Mouse (Mus musculus) heart, embryonic 14.5 days (tissue): ENCODE measurements around the gene Snx27. TPM values are rescaled to one million over a fixed set of nuclear protein-coding genes. Genes with fewer than 3 reads are reported as not detected.

Experiments used
- ATAC-seq: fragments of 200-750 bp; cut with Nextera tagmentation; 2 replicates; pipeline ENCODE4 v1.8.0; 2017; ENCODE audit warnings: low read depth, moderate TSS enrichment; ENCODE audit not compliant: insufficient number of reproducible peaks, insufficient read depth, low FRiP score
- H3K27ac ChIP-seq, 2 experiments: fragments of 200-500 bp in 1 of 2; fragments of 300-500 bp in 1 of 2; sonication (generic) in 1 of 2; replicated peaks in 1 of 2; 2 replicates each; pipeline ENCODE4 v1.5.1; 2012 to 2014; ENCODE audit warnings: low read depth in 2 of 2, low read length in 2 of 2, control low read depth in 1 of 2, mild to moderate bottlenecking in 1 of 2, mixed read lengths in 1 of 2; ENCODE audit not compliant: control insufficient read depth in 1 of 2, insufficient read depth in 1 of 2
- H3K27me3 ChIP-seq: fragments of 300-500 bp; sonication (generic); 2 replicates; pipeline ENCODE4 v1.6.1; 2014; ENCODE audit warnings: mild to moderate bottlenecking, low read length, control low read depth; ENCODE audit not compliant: control insufficient read depth, insufficient read depth
- H3K36me3 ChIP-seq: fragments of 300-500 bp; sonication (generic); 2 replicates; pipeline ENCODE4 v1.6.1; 2014; ENCODE audit warnings: mild to moderate bottlenecking, control low read depth, low read length, mixed read lengths; ENCODE audit not compliant: control insufficient read depth, insufficient read depth
- H3K4me1 ChIP-seq, 2 experiments: fragments of 200-500 bp in 1 of 2; fragments of 300-500 bp in 1 of 2; sonication (generic) in 1 of 2; 2 replicates each; pipeline ENCODE4 v1.6.1; 2012 to 2014; ENCODE audit warnings: low read length in 2 of 2, control low read depth in 1 of 2, mixed read lengths in 1 of 2; ENCODE audit not compliant: control insufficient read depth in 2 of 2, insufficient read depth in 2 of 2
- H3K4me2 ChIP-seq: fragments of 300-500 bp; sonication (generic); 2 replicates; pipeline ENCODE4 v1.6.1; 2014; ENCODE audit warnings: mild to moderate bottlenecking, low read length
- H3K4me3 ChIP-seq, 2 experiments: fragments of 200-500 bp in 1 of 2; fragments of 300-500 bp in 1 of 2; sonication (generic) in 1 of 2; 2 replicates each; pipeline ENCODE4 v1.5.1; 2012 to 2014; ENCODE audit warnings: low read length in 2 of 2, mild to moderate bottlenecking in 2 of 2, control low read depth in 1 of 2, low read depth in 1 of 2, moderate library complexity in 1 of 2; ENCODE audit not compliant: control insufficient read depth in 1 of 2, insufficient read depth in 1 of 2
- H3K9ac ChIP-seq: fragments of 300-500 bp; sonication (generic); 2 replicates; pipeline ENCODE4 v1.6.1; 2014; ENCODE audit warnings: mild to moderate bottlenecking, low read length
- H3K9me3 ChIP-seq: fragments of 300-500 bp; sonication (generic); 2 replicates; pipeline ENCODE4 v1.6.1; 2016; ENCODE audit warnings: low read length, control low read depth; ENCODE audit not compliant: control insufficient read depth
- WGBS: fragments of 180-500 bp; shearing (Covaris S2); extraction: QIAGEN DNeasy Blood & Tissue Kit; methylation state at CpG from one replicate; pipeline ENCODE4 v1.1.7; 2014; 5-methylcytosine and 5-hydroxymethylcytosine counted together
- polyA plus RNA-seq: library from polyadenylated mRNA; unstranded; fragments of >200 nt; fragmentation: Nextera tagmentation; extraction: Ambion mirVana; gene quantifications from 2 replicates; pipeline ENCODE4 v1.2.1, GENCODE M21; 2014

Gene Snx27
- polyA plus RNA-seq, 1 experiment from 2014 or later = 26.1 TPM

DNA sequence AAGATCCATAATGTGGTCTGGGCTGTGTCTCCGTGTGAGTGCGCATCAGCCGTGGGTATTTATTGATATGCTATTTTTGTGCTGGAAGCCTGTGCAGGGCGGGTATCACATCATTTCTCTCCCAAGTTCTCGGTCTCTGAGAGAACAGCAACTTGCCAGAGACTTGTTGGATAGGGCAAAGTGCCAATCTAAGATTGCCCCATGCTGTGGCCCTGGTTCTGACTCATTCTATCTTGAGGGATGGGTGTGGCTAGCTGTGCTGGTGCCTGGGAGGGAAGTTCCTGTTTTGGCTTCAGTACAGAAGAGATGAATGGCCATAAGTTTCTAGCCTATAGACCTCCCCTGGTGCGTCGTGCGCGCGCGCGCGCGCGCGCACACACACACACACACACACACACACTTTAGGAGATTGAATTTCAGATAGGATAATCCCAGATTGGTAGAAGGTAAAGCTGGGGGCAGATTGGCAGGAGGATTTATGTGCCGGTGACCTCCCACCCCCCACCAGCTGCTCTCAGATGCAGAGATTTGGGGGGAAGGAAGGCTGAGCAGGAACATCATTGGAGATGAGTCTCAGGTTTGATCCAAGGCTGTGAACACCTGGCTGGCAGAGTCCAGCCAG, 99.6 kb downstream of the Snx27 start:
- Histone ChIP-seq H3K27ac (no peak overlapping the region), H3K4me2 (no peak overlapping the region), H3K4me3 (no peak overlapping the region), H3K9me3 (no peaks in the 10 kb centered on the region), H3K9ac (no peak overlapping the region), H3K4me1 (peaks cover 12 to 13% of the 10 kb centered on the region in 2 experiments), H3K27me3 (peaks cover 27% of the 10 kb centered on the region), H3K36me3 (no peaks in the 10 kb centered on the region)
- ATAC-seq = no peak
- 68% methylated on average over 17 of the region's 17 CpGs for WGBS

GRCm38 (mm10) chr3:94481429-94481828, 101.1 kb downstream of the Snx27 start:
- H3K4me2 ChIP-seq = no peak overlapping the region
- H3K27ac ChIP-seq = no peak overlapping the region
- peaks cover 6 to 12% of the 10 kb centered on the region in 2 experiments for H3K4me1 ChIP-seq
- no peaks in the 10 kb centered on the region for H3K36me3 ChIP-seq
- peaks cover 27% of the 10 kb centered on the region for H3K27me3 ChIP-seq
- no peak overlapping the region for H3K9ac ChIP-seq
- no peak overlapping the region for H3K4me3 ChIP-seq
- H3K9me3 ChIP-seq = no peaks in the 10 kb centered on the region
- WGBS = 53% methylated on average over 4 of the region's 4 CpGs
- ATAC-seq = no peak

DNA sequence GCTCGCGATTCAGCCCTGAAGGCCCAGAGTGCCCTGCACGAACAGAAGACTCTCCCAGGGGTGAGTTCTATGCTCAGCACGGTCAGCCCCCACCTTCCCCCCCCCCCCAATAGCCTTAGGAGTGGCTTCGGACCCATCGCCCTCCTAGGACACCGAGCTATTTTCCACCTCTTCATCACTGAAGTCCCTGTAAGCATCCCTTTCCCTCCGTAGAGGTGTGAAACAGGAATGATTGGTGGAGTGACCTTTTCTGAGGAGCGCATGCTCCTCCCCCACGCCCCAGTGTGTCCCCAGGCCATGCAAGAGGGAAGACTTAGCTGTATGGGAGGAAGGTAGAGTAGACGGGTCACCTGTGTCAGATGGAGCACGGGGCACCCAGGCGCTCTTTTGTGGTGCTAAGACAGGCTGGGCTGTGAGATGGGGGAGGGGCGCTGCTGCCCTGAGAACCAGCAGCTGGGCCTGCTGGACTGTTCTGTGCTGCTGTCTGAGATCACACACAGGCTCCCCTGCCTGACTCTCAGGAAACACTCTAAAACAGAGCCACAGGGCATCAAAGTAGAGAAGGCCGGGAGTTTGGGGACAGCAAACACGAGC, 102.1 kb downstream of the Snx27 start, which contains the start of gene Riiad1:
Riiad1 (minus strand) TSS at position 51 of the 594 bp plus-strand sequence.
- Histone ChIP-seq H3K4me1 (peaks cover 6 to 12% of the 10 kb centered on the region in 2 experiments), H3K36me3 (no peaks in the 10 kb centered on the region), H3K27ac (no peak within 1 kb of the TSS), H3K9me3 (no peaks in the 10 kb centered on the region), H3K4me3 (peak within 1 kb of the TSS in 1 of 2 experiments; percentile 3; a peak in 1 of 4 replicates), H3K27me3 (peaks cover 27% of the 10 kb centered on the region), H3K9ac (no peak within 1 kb of the TSS), H3K4me2 (peak within 1 kb of the TSS; percentile 55)
- WGBS = 11% methylated on average over 15 of the region's 16 CpGs
- ATAC-seq = no peak

- H3K27ac ChIP-seq = no peak overlapping the region
- peak overlapping the region; percentile 55 for H3K4me2 ChIP-seq
- peak overlapping the region in 1 of 2 experiments; percentile 3; a peak in 1 of 4 replicates for H3K4me3 ChIP-seq
- no peaks in the 10 kb centered on the region for H3K36me3 ChIP-seq
- H3K9ac ChIP-seq = no peak overlapping the region
- peaks cover 27% of the 10 kb centered on the region for H3K27me3 ChIP-seq
- under 1% methylated on average over 10 of the region's 11 CpGs for WGBS
- no peak for ATAC-seq
- H3K9me3 ChIP-seq = no peaks in the 10 kb centered on the region
- peaks cover 6 to 12% of the 10 kb centered on the region in 2 experiments for H3K4me1 ChIP-seq
These were observed 103.0 kb downstream of the Snx27 start for GRCm38 (mm10) chr3:94479564-94479963.

- no peak overlapping the region for H3K9ac ChIP-seq
- H3K36me3 ChIP-seq = no peaks in the 10 kb centered on the region
- H3K4me1 ChIP-seq = peaks cover 7 to 17% of the 10 kb centered on the region in 2 experiments
- no peaks in the 10 kb centered on the region for H3K9me3 ChIP-seq
- no peak for ATAC-seq
- H3K27me3 ChIP-seq = peaks cover 27% of the 10 kb centered on the region
- H3K27ac ChIP-seq = no peak overlapping the region
- 24% methylated on average over 9 of the region's 9 CpGs for WGBS
- no peak overlapping the region for H3K4me2 ChIP-seq
- H3K4me3 ChIP-seq = no peak overlapping the region
These were observed 103.8 kb downstream of the Snx27 start for GRCm38 (mm10) chr3:94478591-94479169.

DNA sequence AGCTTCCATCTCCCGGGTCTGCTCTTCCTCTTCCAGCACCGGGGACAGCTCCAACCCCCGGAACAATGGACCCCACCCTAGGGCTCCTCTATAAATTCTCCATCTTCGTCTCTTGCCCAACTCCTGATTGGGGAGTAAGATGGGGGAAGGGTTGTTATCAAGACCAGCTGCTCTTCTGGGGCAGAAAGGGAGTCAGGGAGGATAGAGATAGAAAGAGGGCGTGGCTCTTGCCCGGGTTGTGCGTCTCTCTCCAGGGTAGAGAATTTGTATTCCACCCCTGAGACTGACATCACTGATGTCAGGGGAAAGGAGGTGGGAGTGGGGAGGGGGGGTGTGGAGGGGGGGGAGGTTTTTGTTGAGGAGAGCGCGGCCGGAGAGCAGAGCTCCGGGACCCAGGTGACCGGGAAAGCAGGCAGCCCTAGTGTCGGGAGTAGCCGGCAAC, 104.5 kb downstream of the Snx27 start, which contains the start of gene Celf3:
Celf3 (plus strand) TSS at position 315 of the 442 bp plus-strand sequence.
- peaks cover 27% of the 10 kb centered on the region for H3K27me3 ChIP-seq
- no peak within 1 kb of the TSS for H3K4me2 ChIP-seq
- no peak for ATAC-seq
- H3K9me3 ChIP-seq = no peaks in the 10 kb centered on the region
- no peak within 1 kb of the TSS for H3K27ac ChIP-seq
- H3K9ac ChIP-seq = no peak within 1 kb of the TSS
- no peak within 1 kb of the TSS for H3K4me3 ChIP-seq
- WGBS = 0% methylated on average over 14 of the region's 14 CpGs
- H3K36me3 ChIP-seq = no peaks in the 10 kb centered on the region
- peaks cover 11 to 22% of the 10 kb centered on the region in 2 experiments for H3K4me1 ChIP-seq

DNA sequence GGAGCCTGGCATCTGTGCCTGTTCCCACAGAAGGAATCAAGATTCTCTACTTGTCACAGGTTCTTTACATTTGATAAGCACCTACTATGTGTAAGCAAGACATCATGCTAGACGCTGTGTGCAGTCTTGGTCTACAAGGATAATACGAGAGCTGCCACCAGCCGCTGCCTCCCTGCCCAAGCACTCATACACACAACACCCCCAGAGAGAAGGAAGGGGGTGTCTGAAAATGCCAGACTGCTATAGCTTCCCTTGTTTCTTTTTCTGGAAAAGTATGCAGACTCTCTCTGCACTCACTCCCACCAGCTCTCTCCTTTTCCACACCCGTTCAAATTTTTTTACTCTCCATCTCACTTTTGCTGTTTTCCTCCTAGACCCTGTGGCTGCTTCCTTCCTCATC, 105.1 kb downstream of the Snx27 start:
- Histone ChIP-seq H3K4me1 (peaks cover 13 to 23% of the 10 kb centered on the region in 2 experiments), H3K36me3 (no peaks in the 10 kb centered on the region), H3K9me3 (no peaks in the 10 kb centered on the region), H3K9ac (no peak overlapping the region), H3K27me3 (peaks cover 27% of the 10 kb centered on the region), H3K4me3 (no peak overlapping the region), H3K4me2 (no peak overlapping the region), H3K27ac (no peak overlapping the region)
- WGBS = 44% methylated on average over 4 of the region's 4 CpGs
- ATAC-seq = no peak
